Mouse (Mus musculus): ENCODE data around the gene Immp2l.
A peak's percentile ranks its signal among the peaks of the same experiment; 100 is the strongest.

Immp2l gene

GRCm38 (mm10) chr12:41877292-41877959 is 853.5 kb downstream of the Immp2l start:
- DNase-seq: no peak

GRCm38 (mm10) chr12:41878493-41878892 is 854.6 kb downstream of the Immp2l start:
- DNase-seq: no peak

- DNase-seq: no peak
These were observed 855.1 kb downstream of the Immp2l start for GRCm38 (mm10) chr12:41878972-41879371.

- no peak for DNase-seq
These were observed 855.5 kb downstream of the Immp2l start for GRCm38 (mm10) chr12:41879412-41879811.

- DNase-seq: no peak
These were observed 856.9 kb downstream of the Immp2l start for GRCm38 (mm10) chr12:41880833-41881232.

GRCm38 (mm10) chr12:41908011-41908410 is 884.1 kb downstream of the Immp2l start:
- no peak for DNase-seq

GRCm38 (mm10) chr12:41911626-41912025 is 887.7 kb downstream of the Immp2l start:
- no peak for DNase-seq

- no peak for DNase-seq
These were observed 913.9 kb downstream of the Immp2l start for GRCm38 (mm10) chr12:41937751-41938150.

- DNase-seq: peak; percentile 43
These were observed 918.0 kb downstream of the Immp2l start for GRCm38 (mm10) chr12:41941853-41942252.

GRCm38 (mm10) chr12:41944079-41944672 is 920.3 kb downstream of the Immp2l start:
- DNase-seq: no peak

GRCm38 (mm10) chr12:41946536-41946935 is 922.6 kb downstream of the Immp2l start:
- DNase-seq: no peak

GRCm38 (mm10) chr12:41949409-41949808 is 925.5 kb downstream of the Immp2l start:
- DNase-seq: no peak

GRCm38 (mm10) chr12:41949841-41950241 is 926.0 kb downstream of the Immp2l start:
- no peak for DNase-seq

- DNase-seq: no peak
These were observed 926.8 kb downstream of the Immp2l start for GRCm38 (mm10) chr12:41950726-41951125.

- DNase-seq: no peak
These were observed 937.1 kb downstream of the Immp2l start for GRCm38 (mm10) chr12:41961038-41961437.

- no peak for DNase-seq
These were observed 967.5 kb downstream of the Immp2l start for GRCm38 (mm10) chr12:41991408-41991807.

Data from retina, postnatal 1 day (tissue).